Comparison of ENCODE assay signal across 12 mouse cellular contexts in the genomic region with DNA sequence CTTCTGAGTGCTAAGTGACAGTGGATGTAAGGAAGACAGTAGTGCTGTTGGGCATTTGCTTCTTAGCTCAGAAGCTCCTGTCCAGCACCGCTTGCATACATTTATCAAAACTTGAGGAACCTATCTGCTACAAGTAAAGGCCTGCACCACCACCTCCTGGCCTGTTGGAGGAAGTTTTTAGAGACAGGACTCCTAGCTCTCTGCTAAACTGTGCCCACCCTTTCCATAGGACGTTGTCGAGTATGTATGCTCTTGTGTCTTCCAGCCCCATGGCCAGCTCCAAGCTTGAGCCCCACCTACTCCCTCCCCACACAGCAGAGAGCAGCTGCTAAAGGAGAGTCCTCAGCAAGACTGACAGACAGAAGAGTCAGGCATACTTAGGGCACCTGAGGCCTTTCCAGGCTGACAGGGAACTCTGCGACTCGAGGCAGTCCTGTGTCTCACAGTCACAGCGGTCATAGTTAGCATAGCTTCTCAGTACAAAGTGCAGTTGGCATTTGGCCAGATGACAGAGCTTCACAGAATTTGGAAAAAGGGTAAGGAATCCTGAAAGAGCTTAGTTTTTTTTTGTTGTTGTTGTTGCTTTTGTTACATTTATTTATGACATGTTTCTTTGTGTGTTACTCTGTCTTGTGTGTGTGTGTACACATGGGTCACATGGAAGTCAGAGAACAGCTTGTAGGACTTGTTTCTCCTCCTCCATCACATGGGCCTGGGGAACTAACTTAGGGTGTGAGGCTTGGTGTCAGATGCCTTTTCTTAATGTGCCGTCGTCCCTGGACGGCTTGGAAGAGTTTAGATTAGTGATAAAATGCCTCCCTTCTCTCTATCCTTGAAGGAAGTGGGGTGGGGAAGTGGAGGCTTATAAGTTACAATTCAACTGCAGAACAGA. TPM values are rescaled to one million over a fixed set of nuclear protein-coding genes. Genes with fewer than 3 reads are reported as not detected.
DNase-seq lines count a peak whose midpoint lies in the region; ATAC-seq and TF ChIP-seq lines count a peak whose summit lies in the region.
"Had no signal": no experiment of that assay in that cellular context is flagged by ENCODE, and none has a peak within 500 bp of the region (broad histone marks: within the 10 kb centered on the region; RNA-seq: fewer than 3 reads in every experiment).

No protein-coding gene starts in this region.

- 36% methylated on average over 9 of the region's 9 CpGs for WGBS in lung, embryonic 14.5 days
- WGBS in kidney, embryonic 14.5 days: 58% methylated on average over 9 of the region's 9 CpGs
- 41% methylated on average over 9 of the region's 9 CpGs for WGBS in stomach, embryonic 15.5 days

- H3K4me3 ChIP-seq in lung, embryonic 14.5 days (ENCODE audit: low read depth, low read length): no peak overlapping the region
- no peak overlapping the region for H3K4me3 ChIP-seq in kidney, embryonic 14.5 days (ENCODE audit: low read length)
- H3K4me3 ChIP-seq in stomach, embryonic 15.5 days (replicated peaks): no peak overlapping the region

- DNase-seq in lung, embryonic 14.5 days: peak; percentile 69
- no peak for DNase-seq in lung, postnatal 14 days
- DNase-seq in ovary, adult 18-20 months (ENCODE audit: low spot score): no peak
- DNase-seq in retina, embryonic 14.5 days (ENCODE audit: low spot score): no peak
- DNase-seq: cerebellum, adult 9-11 months; lung, postnatal 10 days had no signal

- no peaks in the 10 kb centered on the region for H3K36me3 ChIP-seq in lung, embryonic 14.5 days (ENCODE audit: insufficient read depth)
- no peaks in the 10 kb centered on the region for H3K36me3 ChIP-seq in kidney, embryonic 14.5 days (ENCODE audit: control insufficient read depth, insufficient read depth, low read length)
- H3K36me3 ChIP-seq in stomach, embryonic 15.5 days: no peaks in the 10 kb centered on the region

- H3K4me1 ChIP-seq in lung, embryonic 14.5 days (ENCODE audit: insufficient read depth): no peaks in the 10 kb centered on the region
- no peaks in the 10 kb centered on the region for H3K4me1 ChIP-seq in kidney, embryonic 14.5 days (ENCODE audit: control insufficient read depth, insufficient read depth, low read length)
- no peaks in the 10 kb centered on the region for H3K4me1 ChIP-seq in stomach, embryonic 15.5 days

- no peaks in the 10 kb centered on the region for H3K9me3 ChIP-seq in lung, embryonic 14.5 days (ENCODE audit: low read depth, low read length)
- H3K9me3 ChIP-seq in kidney, embryonic 14.5 days (ENCODE audit: control insufficient read depth, low read length): no peaks in the 10 kb centered on the region
- H3K9me3 ChIP-seq in stomach, embryonic 15.5 days: no peaks in the 10 kb centered on the region

- no peaks in the 10 kb centered on the region for H3K27me3 ChIP-seq in lung, embryonic 14.5 days (ENCODE audit: insufficient read depth, low read length)
- no peaks in the 10 kb centered on the region for H3K27me3 ChIP-seq in kidney, embryonic 14.5 days (ENCODE audit: control insufficient read depth, insufficient read depth, low read length)
- no peaks in the 10 kb centered on the region for H3K27me3 ChIP-seq in stomach, embryonic 15.5 days (replicated peaks)

- peak; percentile 65; the same call in 1 of the 2 replicates for ATAC-seq in lung, embryonic 14.5 days (ENCODE audit: insufficient read depth)
- ATAC-seq in common myeloid progenitor, adult 5-6 weeks (replicated peaks; ENCODE audit: low read depth, poor library complexity, severe bottlenecking): peak; percentile 67
- 0 out of 2 replicates have a peak, but pooled peaks have one; percentile 32 for ATAC-seq in kidney, embryonic 14.5 days (ENCODE audit: low FRiP score, low TSS enrichment)
- ATAC-seq in stomach, embryonic 15.5 days (ENCODE audit: insufficient read depth, low FRiP score, low read depth): peak; percentile 63
- ATAC-seq: activated CD4-positive, CD25-positive, alpha-beta regulatory T cell, adult 4 months; forebrain, embryonic 16.5 days; inflammation-experienced regulatory T-cells, adult 6 months had no signal

- H3K4me2 ChIP-seq in lung, embryonic 14.5 days: no peak overlapping the region
- no peak overlapping the region for H3K4me2 ChIP-seq in kidney, embryonic 14.5 days (replicated peaks; ENCODE audit: low read depth, low read length)
- H3K4me2 ChIP-seq in stomach, embryonic 15.5 days: no peak overlapping the region

- no peak overlapping the region for H3K9ac ChIP-seq in lung, embryonic 14.5 days
- no peak overlapping the region for H3K9ac ChIP-seq in kidney, embryonic 14.5 days (ENCODE audit: low read depth, low read length)
- H3K9ac ChIP-seq in stomach, embryonic 15.5 days: no peak overlapping the region

- TF ChIP-seq CTCF in lung, embryonic 14.5 days (IDR thresholded peaks at IDR 0.05; ENCODE audit: low read depth): peak; percentile 26; the same call in 1 of the 2 replicates

- H3K27ac ChIP-seq in lung, embryonic 14.5 days (ENCODE audit: low read depth): no peak overlapping the region
- H3K27ac ChIP-seq in kidney, embryonic 14.5 days (ENCODE audit: low read depth, low read length): no peak overlapping the region
- H3K27ac ChIP-seq in stomach, embryonic 15.5 days: no peak overlapping the region

RNA-seq across cellular contexts. Expression of gene Thoc7, which starts 33.8 kb away (rescaled TPM):
- 193 and 204 TPM in 2 replicates for polyA plus RNA-seq in lung, embryonic 14.5 days (2014; fragmentation: Nextera tagmentation; extraction: Ambion mirVana)
- 254 and 263 TPM in 2 replicates for total RNA-seq in common myeloid progenitor, adult 5-6 weeks (2017)
- 211 and 296 TPM in 2 replicates for polyA plus RNA-seq in kidney, embryonic 14.5 days (2014; fragmentation: Nextera tagmentation; extraction: Ambion mirVana)
- 191 and 213 TPM in 2 replicates for polyA plus RNA-seq in stomach, embryonic 15.5 days (2015; fragmentation: Nextera tagmentation; extraction: Ambion mirVana)

RNA-seq across cellular contexts. Expression of gene Atxn7, which starts 34.2 kb away (rescaled TPM):
- polyA plus RNA-seq in lung, embryonic 14.5 days (2014; fragmentation: Nextera tagmentation; extraction: Ambion mirVana): 6.0 and 6.9 TPM in 2 replicates
- 19.3 and 30.0 TPM in 2 replicates for total RNA-seq in common myeloid progenitor, adult 5-6 weeks (2017)
- polyA plus RNA-seq in kidney, embryonic 14.5 days (2014; fragmentation: Nextera tagmentation; extraction: Ambion mirVana): 6.3 and 7.1 TPM in 2 replicates
- 4.6 and 4.8 TPM in 2 replicates for polyA plus RNA-seq in stomach, embryonic 15.5 days (2015; fragmentation: Nextera tagmentation; extraction: Ambion mirVana)
